Mouse (Mus musculus) layer of hippocampus, postnatal 10 days (tissue): Measurements from ENCODE around the gene Itgb1. TPM values are rescaled to one million over a fixed set of nuclear protein-coding genes. Genes with fewer than 3 reads are reported as not detected.

Source experiments
- DNase-seq, 2 experiments: peaks; one replicate each; pipeline ENCODE4 v3.0.0; 2021; ENCODE audit warnings: low spot score in 2 of 2
- total RNA-seq, 2 experiments: library from RNA; stranded (reverse); gene quantifications; 2 replicates each; pipeline ENCODE4 v1.2.3; 2021

Itgb1 gene
- total RNA-seq, 2 experiments from 2014 or later = 90.7 to 92.0 TPM

DNA sequence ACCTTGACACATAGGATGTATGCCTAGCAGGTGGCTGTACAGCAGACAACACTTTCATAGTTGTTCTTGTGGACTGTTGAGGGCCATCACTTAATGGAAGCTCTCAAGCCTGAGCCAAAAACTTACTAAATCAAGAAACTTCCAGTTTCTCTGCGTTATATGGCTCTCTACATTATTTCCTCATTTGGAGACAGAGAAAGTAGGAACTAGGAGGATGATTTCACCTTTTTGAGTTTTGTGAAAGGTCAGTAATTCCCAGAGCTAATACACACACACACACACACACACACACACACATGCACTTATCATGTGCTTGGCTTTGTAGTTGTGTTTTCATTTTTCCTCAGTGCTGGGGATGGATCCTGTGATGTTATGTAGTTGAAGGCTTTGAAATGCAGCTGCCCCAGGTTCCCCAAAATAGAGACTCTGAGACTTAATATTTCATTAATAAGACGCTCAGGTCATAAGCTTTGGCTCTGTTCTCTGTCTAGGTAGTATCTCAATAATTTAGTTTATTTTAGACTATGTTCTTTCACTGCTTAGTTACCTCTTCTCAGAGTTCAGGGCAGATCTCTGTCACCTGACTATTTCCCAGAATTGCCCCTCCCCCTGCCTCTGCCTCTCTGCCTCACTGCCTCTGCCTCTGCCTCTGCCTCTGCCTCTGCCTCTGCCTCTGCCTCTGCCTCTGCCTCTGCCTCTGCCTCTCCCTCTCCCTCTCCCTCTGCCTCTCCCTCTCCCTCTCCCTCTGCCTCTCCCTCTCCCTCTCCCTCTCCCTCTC, 4.7 kb upstream of the Itgb1 start:
- no peak for DNase-seq

DNA sequence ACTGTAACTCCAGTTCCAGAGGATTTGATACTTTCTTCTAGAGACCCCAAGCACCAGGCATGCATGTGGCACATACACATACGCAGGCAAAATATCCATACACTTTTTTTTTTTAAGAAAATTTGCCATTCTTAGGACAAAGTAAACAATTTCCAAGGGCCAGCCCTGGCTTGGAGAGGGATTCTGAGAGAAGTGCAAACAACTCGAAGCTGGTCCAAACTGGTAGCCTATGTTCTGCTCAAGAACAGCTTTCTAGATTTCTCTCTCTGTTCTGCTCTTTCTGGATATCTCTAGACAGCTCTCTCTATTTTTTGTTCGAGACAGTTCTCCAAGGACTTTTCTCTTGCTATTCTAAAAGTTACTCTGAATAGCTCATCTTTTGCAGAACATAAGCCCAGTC, 3.5 kb upstream of the Itgb1 start:
- DNase-seq = no peak

DNA sequence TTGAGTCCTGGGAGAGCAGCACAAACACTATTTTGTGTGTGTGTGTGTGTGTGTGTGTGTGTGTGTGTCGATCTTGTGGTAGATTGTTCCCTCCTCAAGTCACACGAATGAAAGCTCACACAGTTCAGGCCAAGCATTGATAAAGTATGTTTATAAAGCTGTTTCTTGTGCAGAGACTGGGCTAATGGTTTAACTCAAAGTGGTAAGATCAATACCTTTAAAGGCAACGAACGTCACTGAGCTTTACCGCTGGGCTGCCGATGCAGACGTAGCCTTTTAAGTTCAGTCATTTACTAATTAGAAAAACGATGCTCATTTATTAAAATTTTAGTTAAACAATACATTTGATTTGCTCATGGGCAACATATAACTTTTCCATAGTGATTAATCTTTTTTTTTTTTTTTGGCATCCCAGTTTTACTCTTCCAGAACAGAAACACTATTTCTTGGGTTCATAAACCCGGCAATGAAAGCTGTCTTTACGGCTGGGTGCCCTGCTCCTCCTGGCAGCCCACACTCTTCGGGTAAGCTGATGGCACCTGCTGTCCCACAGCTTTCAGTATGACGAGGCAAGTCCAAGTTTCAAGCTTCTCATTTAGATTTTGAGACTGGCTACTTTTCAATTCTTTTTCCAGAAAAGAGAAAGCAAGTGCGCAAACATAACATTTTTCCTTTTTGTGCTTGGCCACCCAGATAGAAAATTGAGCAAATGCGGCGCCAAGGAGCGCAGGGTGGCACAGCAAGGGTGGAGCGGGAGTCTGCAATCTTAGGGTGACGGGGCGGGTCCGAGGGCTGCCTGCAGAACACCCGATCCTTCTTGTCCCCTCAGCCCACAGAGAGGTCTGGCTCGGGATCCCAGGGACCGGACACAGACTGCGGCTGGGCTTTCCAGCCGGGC, 596 bp upstream of the Itgb1 start:
- no peak for DNase-seq

DNA sequence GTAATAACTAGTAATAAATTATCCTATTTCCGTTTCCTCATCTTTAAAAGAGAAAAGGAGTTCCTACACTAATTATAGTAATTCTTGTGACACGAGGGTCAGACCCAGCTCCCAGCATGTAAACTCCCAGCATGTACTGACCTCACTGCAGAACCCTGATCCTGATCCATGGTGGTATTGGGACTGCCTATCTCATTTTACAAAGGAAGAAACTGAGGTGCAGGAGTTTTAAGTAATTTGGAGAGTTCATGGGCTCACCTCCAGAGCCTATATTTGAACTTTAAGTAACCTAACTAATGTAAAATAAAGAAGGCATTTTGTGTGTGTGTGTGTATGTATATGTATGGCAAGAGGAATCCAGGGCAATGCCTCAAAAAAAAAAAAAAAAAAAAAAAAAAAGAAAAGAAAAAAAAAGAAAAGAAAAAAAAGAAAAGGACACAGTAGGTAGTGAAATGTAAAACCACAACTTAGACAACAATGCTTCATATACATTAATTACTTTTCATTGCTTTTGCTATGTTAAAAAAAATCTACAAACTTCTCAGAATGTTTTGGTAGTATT, 1.1 kb downstream of the Itgb1 start:
- no peak for DNase-seq

GRCm38 (mm10) chr8:128688679-128689078, 3.2 kb downstream of the Itgb1 start:
- no peak for DNase-seq

- no peak for DNase-seq
Measured at GRCm38 (mm10) chr8:128690056-128690455, 4.6 kb downstream of the Itgb1 start.

GRCm38 (mm10) chr8:128696701-128697397, 11.4 kb downstream of the Itgb1 start:
- no peak for DNase-seq

GRCm38 (mm10) chr8:128697945-128698344, 12.5 kb downstream of the Itgb1 start:
- DNase-seq = no peak

DNA sequence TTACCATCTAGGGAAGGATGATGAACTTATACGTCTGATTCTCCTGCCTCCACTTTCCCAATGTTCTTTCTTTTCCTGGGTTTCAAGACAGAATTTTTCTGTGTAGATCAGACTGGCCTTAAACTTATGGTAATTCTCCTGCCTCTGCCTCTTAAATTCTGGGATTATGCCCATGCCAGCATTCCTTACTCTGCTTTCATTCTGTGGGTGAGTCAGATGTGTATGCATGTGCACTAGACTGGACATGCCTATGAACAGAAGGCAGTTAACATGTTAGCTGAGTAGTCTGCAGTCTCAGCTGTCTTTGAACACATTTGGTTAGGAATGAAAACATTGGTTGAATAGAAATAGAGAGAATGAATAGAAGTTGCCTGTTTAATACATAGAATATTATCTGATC, 18.9 kb downstream of the Itgb1 start:
- no peak for DNase-seq

GRCm38 (mm10) chr8:128704836-128705235, 19.4 kb downstream of the Itgb1 start:
- no peak for DNase-seq

DNA sequence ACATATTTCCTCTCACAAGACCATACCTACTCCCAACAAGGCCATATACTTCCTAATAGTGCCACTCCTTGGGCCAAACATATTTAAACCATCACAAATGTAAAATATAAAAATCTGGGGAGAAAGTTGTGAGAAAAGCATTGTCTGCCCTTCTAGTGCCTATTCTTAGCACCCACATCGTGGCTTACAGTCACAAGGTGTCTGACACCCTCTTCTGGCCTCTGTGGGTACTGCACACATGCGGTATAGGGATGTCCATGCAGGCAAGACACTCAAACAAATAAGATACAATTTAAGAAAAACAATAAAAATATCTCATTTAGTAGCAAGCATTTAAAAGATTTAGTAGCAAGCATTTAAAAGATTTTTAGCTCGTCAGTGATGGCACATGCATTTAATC, 23.8 kb downstream of the Itgb1 start:
- peak; percentile 77 to 81 for DNase-seq

- DNase-seq = no peak
Measured at GRCm38 (mm10) chr8:128716184-128716583, 30.7 kb downstream of the Itgb1 start.

DNA sequence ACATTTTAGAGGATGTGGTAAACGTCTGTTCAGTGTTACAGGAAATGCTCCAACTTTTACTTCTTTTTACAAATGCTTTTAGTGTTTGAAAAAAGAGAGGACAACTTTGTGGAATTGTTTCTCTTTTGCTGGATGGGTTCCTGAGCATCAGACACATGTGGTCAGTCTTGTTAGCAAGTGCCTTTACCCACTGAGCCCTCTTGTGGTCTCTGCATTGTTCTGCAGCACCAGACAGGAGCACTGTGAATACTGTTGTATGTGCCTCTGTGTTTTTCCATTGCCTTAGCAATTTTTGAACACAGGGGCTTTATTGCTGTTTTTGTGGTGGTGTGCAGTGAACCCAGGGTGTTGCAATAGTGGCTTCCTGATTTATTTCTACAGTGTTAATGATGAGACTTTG, 39.4 kb downstream of the Itgb1 start:
- peak; percentile 13 to 37 for DNase-seq

DNA sequence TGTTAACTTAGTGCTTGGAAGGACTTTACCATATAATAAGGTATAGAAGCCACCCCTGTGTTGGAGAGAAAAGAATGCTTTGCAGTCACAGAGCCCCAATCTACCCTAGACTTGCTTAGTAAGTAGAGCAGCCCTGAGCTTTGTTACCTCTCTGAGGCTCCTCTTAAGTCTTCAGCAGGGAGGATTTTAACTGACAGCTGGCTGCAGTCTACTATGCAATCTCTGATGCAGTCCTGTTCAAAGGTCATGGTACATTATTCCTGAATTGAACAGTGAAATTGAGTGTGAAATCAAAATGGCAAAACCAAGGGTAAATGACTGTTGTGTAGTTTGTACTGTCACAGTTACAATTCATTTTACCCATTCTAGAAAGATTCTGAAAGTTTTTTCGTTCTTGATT, 41.8 kb downstream of the Itgb1 start:
- DNase-seq = no peak

DNA sequence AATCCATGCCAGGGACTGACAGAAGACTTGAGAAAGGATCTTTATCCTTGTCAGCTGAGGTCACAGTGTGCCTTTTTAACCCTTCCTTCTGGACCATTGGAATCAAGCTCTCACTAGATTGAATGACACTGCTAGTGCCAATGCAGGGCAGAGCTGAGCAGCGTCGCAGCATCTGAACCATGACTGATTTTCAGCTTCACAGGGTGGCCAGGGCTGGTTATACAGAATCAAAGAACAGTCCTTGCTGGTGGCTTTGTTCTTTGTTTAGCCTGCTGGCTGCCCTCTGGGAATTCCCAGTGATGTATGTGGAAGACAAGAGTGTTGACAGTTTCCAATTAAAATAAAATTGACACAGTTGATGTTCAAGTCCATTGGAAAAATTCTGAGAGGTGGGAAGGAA, 46.8 kb downstream of the Itgb1 start:
- DNase-seq = no peak

DNA sequence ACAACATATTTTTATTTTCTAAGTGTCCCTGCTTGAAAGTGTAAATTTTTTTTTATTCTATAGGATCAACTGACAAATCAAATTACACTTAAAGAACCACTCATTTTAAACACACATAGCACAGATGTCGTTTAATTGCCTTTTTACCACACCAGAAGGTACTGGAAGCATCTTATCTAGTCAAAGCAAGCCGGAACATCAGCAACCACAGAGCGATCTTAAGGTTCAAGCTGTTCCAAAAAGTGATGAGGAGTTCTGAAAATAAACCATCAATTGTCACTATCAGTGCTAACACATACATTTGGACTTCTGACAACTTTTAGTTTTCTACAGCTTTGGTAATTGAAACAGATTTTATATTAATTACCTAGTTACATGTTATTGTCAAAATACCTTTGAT, 48.7 kb downstream of the Itgb1 start:
- DNase-seq = no peak

DNA sequence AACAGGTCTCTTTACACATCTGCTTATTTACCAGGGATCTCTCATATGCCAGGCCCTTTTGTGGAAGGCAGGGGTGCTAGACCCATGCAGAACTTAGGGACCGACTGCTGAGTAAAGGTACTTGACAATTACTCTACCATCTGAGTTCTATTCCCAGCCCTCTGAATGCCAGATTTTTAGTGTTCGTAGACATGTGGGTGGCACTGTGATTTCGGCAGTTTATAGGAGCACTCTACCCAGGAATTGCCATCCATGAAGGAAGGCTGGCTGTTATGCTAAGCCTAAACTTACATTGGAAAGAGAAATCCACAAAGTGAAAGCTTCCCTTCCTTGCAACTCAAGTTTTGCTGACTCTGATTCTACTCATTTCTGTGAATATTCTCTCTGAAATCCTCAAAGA, 50.2 kb downstream of the Itgb1 start:
- no peak for DNase-seq
